Mouse (Mus musculus) cerebellum, postnatal 14 days (tissue): ENCODE results near the gene Pdcl3.

Experiments
- DNase-seq, 2 experiments: peaks; one replicate each; pipeline ENCODE4 v3.0.0; 2021; ENCODE audit warnings: mixed read lengths in 2 of 2

Gene Pdcl3

GRCm38 (mm10) chr1:38985308-38985707, at the start of gene Pdcl3:
Gene Pdcl3 (plus strand): TSS chr1:38985608.
- DNase-seq: no peak

GRCm38 (mm10) chr1:38936780-38937179, 48.6 kb upstream of the Pdcl3 start:
- DNase-seq: peak; percentile 65 to 69

- no peak for DNase-seq
These were observed 46.6 kb upstream of the Pdcl3 start, which contains the start of gene Nms for GRCm38 (mm10) chr1:38938849-38939248. Gene Nms (plus strand): TSS chr1:38939149.

- DNase-seq: no peak
These were observed 45.8 kb upstream of the Pdcl3 start for GRCm38 (mm10) chr1:38939608-38940007.

GRCm38 (mm10) chr1:38956457-38956856, 29.0 kb upstream of the Pdcl3 start:
- DNase-seq: no peak

- DNase-seq: no peak
These were observed 16.3 kb upstream of the Pdcl3 start for GRCm38 (mm10) chr1:38969116-38969515.

GRCm38 (mm10) chr1:38971712-38972111, 13.7 kb upstream of the Pdcl3 start:
- no peak for DNase-seq

GRCm38 (mm10) chr1:38972986-38973592, 12.3 kb upstream of the Pdcl3 start:
- DNase-seq: no peak

- no peak for DNase-seq
These were observed 5.5 kb upstream of the Pdcl3 start for GRCm38 (mm10) chr1:38979953-38980352.

- DNase-seq: no peak
These were observed 1.5 kb upstream of the Pdcl3 start for GRCm38 (mm10) chr1:38983870-38984269.

GRCm38 (mm10) chr1:38987080-38987864, 1.9 kb downstream of the Pdcl3 start:
- peak; percentile 97 to 98 for DNase-seq

GRCm38 (mm10) chr1:38987865-38988211, 2.4 kb downstream of the Pdcl3 start:
- DNase-seq: no peak

GRCm38 (mm10) chr1:38988357-38988756, 2.9 kb downstream of the Pdcl3 start:
- DNase-seq: no peak

- DNase-seq: peak; percentile 71 to 85
These were observed 7.0 kb downstream of the Pdcl3 start for GRCm38 (mm10) chr1:38992365-38992764.

- peak; percentile 90 to 91 for DNase-seq
These were observed 15.7 kb downstream of the Pdcl3 start for GRCm38 (mm10) chr1:39001106-39001505.

- no peak for DNase-seq
These were observed 20.4 kb downstream of the Pdcl3 start for GRCm38 (mm10) chr1:39005751-39006354.

GRCm38 (mm10) chr1:39006830-39007829, 21.7 kb downstream of the Pdcl3 start:
- DNase-seq: no peak

GRCm38 (mm10) chr1:39010583-39011021, 25.2 kb downstream of the Pdcl3 start:
- peak; percentile 85 to 87 for DNase-seq

GRCm38 (mm10) chr1:39012576-39012975, 27.2 kb downstream of the Pdcl3 start:
- DNase-seq: no peak

- no peak for DNase-seq
These were observed 28.4 kb downstream of the Pdcl3 start for GRCm38 (mm10) chr1:39013843-39014242.

GRCm38 (mm10) chr1:39015529-39015928, 30.1 kb downstream of the Pdcl3 start:
- DNase-seq: no peak

- DNase-seq: no peak
These were observed 32.5 kb downstream of the Pdcl3 start for GRCm38 (mm10) chr1:39017871-39018270.

- peak; percentile 63 to 70 for DNase-seq
These were observed 39.7 kb downstream of the Pdcl3 start for GRCm38 (mm10) chr1:39025142-39025541.
